Mouse (Mus musculus) CD8-positive naive resting alpha-beta T cell, adult 57 days (primary cell): ENCODE results near the gene Naa80. TPM values are rescaled to one million over a fixed set of nuclear protein-coding genes. Genes with fewer than 3 reads are reported as not detected.

ENCODE experiments used
- total RNA-seq: library from RNA; stranded (reverse); gene quantifications from one replicate; pipeline ENCODE4 v1.2.4, GENCODE M21; 2023

Naa80 gene
- 11.5 TPM for total RNA-seq

GRCm38 (mm10) chr9:107578587-107578986 is at the start of gene Naa80:
TSS of gene Naa80 (plus strand) at chr9:107578887.

GRCm38 (mm10) chr9:107533791-107534407 is 44.8 kb upstream of the Naa80 start, which contains the start of gene Tmem115:
TSS of gene Tmem115 (plus strand) at chr9:107533945.

GRCm38 (mm10) chr9:107541474-107542351 is 37.0 kb upstream of the Naa80 start, which contains the start of the genes Cyb561d2 and Nprl2:
TSS of gene Cyb561d2 (minus strand) at chr9:107542193.
TSS of gene Nprl2 (plus strand) at chr9:107542226.

GRCm38 (mm10) chr9:107547026-107547425 is 31.7 kb upstream of the Naa80 start, which contains the start of gene Zmynd10:
TSS of gene Zmynd10 (plus strand) at chr9:107547298.

GRCm38 (mm10) chr9:107551117-107551889 is 27.4 kb upstream of the Naa80 start, which contains the start of gene Rassf1:
TSS of gene Rassf1 (plus strand) at chr9:107551555.

GRCm38 (mm10) chr9:107563029-107563581 is 15.6 kb upstream of the Naa80 start, which contains the start of gene Tusc2:
TSS of gene Tusc2 (plus strand) at chr9:107563255.

GRCm38 (mm10) chr9:107567702-107568319 is 10.9 kb upstream of the Naa80 start, which contains the start of gene Hyal2:
TSS of gene Hyal2 (plus strand) at chr9:107567945.

GRCm38 (mm10) chr9:107576357-107577107 is 2.2 kb upstream of the Naa80 start, which contains the start of gene Hyal1:
TSS of gene Hyal1 (plus strand) at chr9:107576927.

GRCm38 (mm10) chr9:107580501-107581317 is 2.0 kb downstream of the Naa80 start, which contains the start of gene Hyal3:
TSS of gene Hyal3 (plus strand) at chr9:107580818.

GRCm38 (mm10) chr9:107586974-107587832 is 8.5 kb downstream of the Naa80 start, which contains the start of gene Ifrd2:
TSS of gene Ifrd2 (plus strand) at chr9:107587642.

GRCm38 (mm10) chr9:107608741-107609432 is 30.2 kb downstream of the Naa80 start, which contains the start of gene Sema3b:
TSS of gene Sema3b (minus strand) at chr9:107609229.

Other genes starting within 250 kb of the Naa80 start
- gene Hemk1, start 240.5 kb upstream of the Naa80 start, total RNA-seq, result 10.6 TPM
- 0.18 TPM for gene 6430571L13Rik, start 238.3 kb upstream of the Naa80 start, total RNA-seq
- 2.9 TPM for gene Cacna2d2, start 179.3 kb upstream of the Naa80 start, total RNA-seq
- 29.4 TPM for gene Tmem115, start 44.9 kb upstream of the Naa80 start, total RNA-seq
- gene Cyb561d2, start 36.7 kb upstream of the Naa80 start, total RNA-seq, result 15.3 TPM
- 23.7 TPM for gene Nprl2, start 36.7 kb upstream of the Naa80 start, total RNA-seq
- 1.8 TPM for gene Zmynd10, start 31.6 kb upstream of the Naa80 start, total RNA-seq
- gene Rassf1, start 27.3 kb upstream of the Naa80 start, total RNA-seq, result 65.1 TPM
- 16.1 TPM for gene Tusc2, start 15.6 kb upstream of the Naa80 start, total RNA-seq
- gene Hyal2, start 10.9 kb upstream of the Naa80 start, total RNA-seq, result 7.9 TPM
- 1.5 TPM for gene Hyal1, start 2.0 kb upstream of the Naa80 start, total RNA-seq
- 1.8 TPM for gene Hyal3, start 1.9 kb downstream of the Naa80 start, total RNA-seq
- gene Ifrd2, start 8.8 kb downstream of the Naa80 start, total RNA-seq, result 27.3 TPM
- gene Sema3b, start 30.3 kb downstream of the Naa80 start, total RNA-seq, result not detected
- 447 TPM for gene Gnai2, start 56.5 kb downstream of the Naa80 start, total RNA-seq
- not detected for gene Slc38a3, start 90.6 kb downstream of the Naa80 start, total RNA-seq
- gene Gnat1, start 100.8 kb downstream of the Naa80 start, total RNA-seq, result 1.3 TPM
- gene Sema3f, start 131.6 kb downstream of the Naa80 start, total RNA-seq, result 0.86 TPM
- gene Rbm5, start 192.1 kb downstream of the Naa80 start, total RNA-seq, result 256 TPM